Mouse (Mus musculus): ENCODE measurements around the gene Myo18b. TPM values are rescaled to one million over a fixed set of nuclear protein-coding genes. Genes with fewer than 3 reads are reported as not detected.

Gene Myo18b
- 2.0 and 2.3 TPM in 2 replicates for total RNA-seq (2012; rRNA removed)

- Histone ChIP-seq H3K27ac (ENCODE audit: insufficient read depth, low read depth, low read length, poor library complexity, severe bottlenecking) (no peak within 1 kb of the TSS), H3K9ac (ENCODE audit: insufficient read depth, low read depth, low read length, poor library complexity, severe bottlenecking) (no peak within 1 kb of the TSS), H3K4me3 (ENCODE audit: insufficient read depth in 1 of 2, low read depth in 1 of 2, low read length in 2 of 2, poor library complexity in 1 of 2, severe bottlenecking in 1 of 2) (no peak within 1 kb of the TSS), H3K9me3 (ENCODE audit: control insufficient read depth, insufficient read depth, low read depth, low read length) (no peaks in the 10 kb centered on the region), H3K36me3 (ENCODE audit: control insufficient read depth, insufficient read depth, low read length, poor library complexity, severe bottlenecking) (no peaks in the 10 kb centered on the region), H3K4me1 (ENCODE audit: control insufficient read depth in 2 of 2, insufficient read depth in 2 of 2, low read length in 2 of 2, poor library complexity in 1 of 2) (no peaks in the 10 kb centered on the region)
- no peak for DNase-seq (ENCODE audit: low read depth, low spot score)
- no peak for TF ChIP-seq CHD2 (IDR thresholded peaks at IDR 0.05; ENCODE audit: low read depth, low read length)
- in situ Hi-C loops (cut with MboI; ENCODE audit: low sequenced_read_pairs in 2 of 2, unreplicated experiment in 2 of 2), result no loop called here
Observed at GRCm38 (mm10) chr5:112895674-112896654, at the start of gene Myo18b. Gene Myo18b, minus strand, starts transcription at chr5:112896362.

GRCm38 (mm10) chr5:112945925-112946324, 49.8 kb upstream of the Myo18b start:
- no peak for TF ChIP-seq MAFK (IDR thresholded peaks at IDR 0.05; ENCODE audit: insufficient read depth, low read depth, low read length)
- no peak for TF ChIP-seq ZNF384 (IDR thresholded peaks at IDR 0.05; ENCODE audit: low read depth, low read length)
- no peak for TF ChIP-seq HCFC1 (IDR thresholded peaks at IDR 0.05; ENCODE audit: borderline replicate concordance, insufficient read depth, low read length)
- no peak for TF ChIP-seq CHD2 (IDR thresholded peaks at IDR 0.05; ENCODE audit: low read depth, low read length)
- TF ChIP-seq ZC3H11A (IDR thresholded peaks at IDR 0.05; ENCODE audit: borderline replicate concordance, low read depth, low read length), result no peak
- Histone ChIP-seq H3K9ac (ENCODE audit: insufficient read depth, low read depth, low read length, poor library complexity, severe bottlenecking) (no peak overlapping the region), H3K27ac (ENCODE audit: insufficient read depth, low read depth, low read length, poor library complexity, severe bottlenecking) (no peak overlapping the region), H3K36me3 (ENCODE audit: control insufficient read depth, insufficient read depth, low read length, poor library complexity, severe bottlenecking) (no peaks in the 10 kb centered on the region), H3K4me1 (ENCODE audit: control insufficient read depth in 2 of 2, insufficient read depth in 2 of 2, low read length in 2 of 2, poor library complexity in 1 of 2) (no peaks in the 10 kb centered on the region), H3K9me3 (ENCODE audit: control insufficient read depth, insufficient read depth, low read depth, low read length) (no peaks in the 10 kb centered on the region), H3K4me3 (ENCODE audit: insufficient read depth in 1 of 2, low read depth in 1 of 2, low read length in 2 of 2, poor library complexity in 1 of 2, severe bottlenecking in 1 of 2) (no peak overlapping the region)
- in situ Hi-C loops (cut with MboI; ENCODE audit: low sequenced_read_pairs in 2 of 2, unreplicated experiment in 2 of 2), result no loop called here
- DNase-seq (ENCODE audit: low read depth, low spot score), result no peak

- H3K4me3 ChIP-seq (ENCODE audit: insufficient read depth in 1 of 2, low read depth in 1 of 2, low read length in 2 of 2, poor library complexity in 1 of 2, severe bottlenecking in 1 of 2), result no peak overlapping the region
- no peaks in the 10 kb centered on the region for H3K4me1 ChIP-seq (ENCODE audit: control insufficient read depth in 2 of 2, insufficient read depth in 2 of 2, low read length in 2 of 2, poor library complexity in 1 of 2)
- H3K9me3 ChIP-seq (ENCODE audit: control insufficient read depth, insufficient read depth, low read depth, low read length), result no peaks in the 10 kb centered on the region
- in situ Hi-C loops (cut with MboI; ENCODE audit: low sequenced_read_pairs in 2 of 2, unreplicated experiment in 2 of 2), result no loop called here
- H3K36me3 ChIP-seq (ENCODE audit: control insufficient read depth, insufficient read depth, low read length, poor library complexity, severe bottlenecking), result no peaks in the 10 kb centered on the region
- no peak overlapping the region for H3K9ac ChIP-seq (ENCODE audit: insufficient read depth, low read depth, low read length, poor library complexity, severe bottlenecking)
- DNase-seq (ENCODE audit: low read depth, low spot score), result no peak
- no peak overlapping the region for H3K27ac ChIP-seq (ENCODE audit: insufficient read depth, low read depth, low read length, poor library complexity, severe bottlenecking)
- TF ChIP-seq MAFK (IDR thresholded peaks at IDR 0.05; ENCODE audit: insufficient read depth, low read depth, low read length) (no peak), CHD2 (IDR thresholded peaks at IDR 0.05; ENCODE audit: low read depth, low read length) (no peak), HCFC1 (IDR thresholded peaks at IDR 0.05; ENCODE audit: borderline replicate concordance, insufficient read depth, low read length) (no peak), ZNF384 (IDR thresholded peaks at IDR 0.05; ENCODE audit: low read depth, low read length) (no peak), ZC3H11A (IDR thresholded peaks at IDR 0.05; ENCODE audit: borderline replicate concordance, low read depth, low read length) (no peak)
Observed at GRCm38 (mm10) chr5:112942244-112942643, 46.1 kb upstream of the Myo18b start.

GRCm38 (mm10) chr5:112941001-112941400, 44.8 kb upstream of the Myo18b start:
- no peak for DNase-seq (ENCODE audit: low read depth, low spot score)
- TF ChIP-seq HCFC1 (IDR thresholded peaks at IDR 0.05; ENCODE audit: borderline replicate concordance, insufficient read depth, low read length) (no peak), ZNF384 (IDR thresholded peaks at IDR 0.05; ENCODE audit: low read depth, low read length) (no peak), ZC3H11A (IDR thresholded peaks at IDR 0.05; ENCODE audit: borderline replicate concordance, low read depth, low read length) (no peak), MAFK (IDR thresholded peaks at IDR 0.05; ENCODE audit: insufficient read depth, low read depth, low read length) (no peak), CHD2 (IDR thresholded peaks at IDR 0.05; ENCODE audit: low read depth, low read length) (no peak)
- Histone ChIP-seq H3K4me3 (ENCODE audit: insufficient read depth in 1 of 2, low read depth in 1 of 2, low read length in 2 of 2, poor library complexity in 1 of 2, severe bottlenecking in 1 of 2) (no peak overlapping the region), H3K27ac (ENCODE audit: insufficient read depth, low read depth, low read length, poor library complexity, severe bottlenecking) (no peak overlapping the region), H3K4me1 (ENCODE audit: control insufficient read depth in 2 of 2, insufficient read depth in 2 of 2, low read length in 2 of 2, poor library complexity in 1 of 2) (no peaks in the 10 kb centered on the region), H3K9me3 (ENCODE audit: control insufficient read depth, insufficient read depth, low read depth, low read length) (no peaks in the 10 kb centered on the region), H3K36me3 (ENCODE audit: control insufficient read depth, insufficient read depth, low read length, poor library complexity, severe bottlenecking) (no peaks in the 10 kb centered on the region), H3K9ac (ENCODE audit: insufficient read depth, low read depth, low read length, poor library complexity, severe bottlenecking) (no peak overlapping the region)
- in situ Hi-C loops (cut with MboI; ENCODE audit: low sequenced_read_pairs in 2 of 2, unreplicated experiment in 2 of 2), result no loop called here

All from ES-E14 (cell line).